Mouse (Mus musculus) adipocyte (in vitro differentiated cells): ENCODE data around the gene Klra5.
"Not testable (repeated sequence)": the region's sequence is repeated elsewhere in the genome, so short reads cannot be mapped to it uniquely, and the experiment has no call there.

Experiments
- DNase-seq: peaks from one replicate; pipeline ENCODE4 v3.0.0-alpha.2; 2016; ENCODE audit warnings: low spot score

The Klra5 gene

GRCm38 (mm10) chr6:129917476-129917946, at the start of gene Klra5:
Gene Klra5 (minus strand): TSS chr6:129917650.
- not testable (repeated sequence) for DNase-seq

- DNase-seq: no peak
Observed at GRCm38 (mm10) chr6:129916996-129917395, 454 bp downstream of the Klra5 start.

- no peak for DNase-seq
Observed at GRCm38 (mm10) chr6:129882525-129882924, 34.9 kb downstream of the Klra5 start.

GRCm38 (mm10) chr6:129876549-129876948, 40.9 kb downstream of the Klra5 start, which contains the start of gene Klra17:
Gene Klra17 (minus strand): TSS chr6:129876672.
- no peak for DNase-seq

- not testable (repeated sequence) for DNase-seq
Observed at GRCm38 (mm10) chr6:129862349-129862748, 55.1 kb downstream of the Klra5 start, which contains the start of gene Gm17631. Gene Gm17631 (plus strand): TSS chr6:129862649.
